Mouse (Mus musculus): ENCODE measurements around the gene Olfr140.

The Olfr140 gene

GRCm38 (mm10) chr2:90063494-90063893 is at the start of gene Olfr140:
Olfr140 (minus strand) TSS chr2:90063594.
- DNase-seq (ENCODE audit: extremely low read depth, low read depth): no peak

- DNase-seq (ENCODE audit: extremely low read depth, low read depth): no peak
Observed at GRCm38 (mm10) chr2:90070065-90070464, 6.7 kb upstream of the Olfr140 start.

- DNase-seq (ENCODE audit: extremely low read depth, low read depth): no peak
Observed at GRCm38 (mm10) chr2:90035037-90035436, 28.4 kb downstream of the Olfr140 start, which contains the start of gene Olfr1265. Olfr1265 (plus strand) TSS chr2:90035337.

GRCm38 (mm10) chr2:90025477-90025876 is 37.9 kb downstream of the Olfr140 start, which contains the start of gene Olfr1264:
Olfr1264 (minus strand) TSS chr2:90025577.
- no peak for DNase-seq (ENCODE audit: extremely low read depth, low read depth)

GRCm38 (mm10) chr2:90011831-90012230 is 51.6 kb downstream of the Olfr140 start, which contains the start of gene Olfr1263:
Olfr1263 (plus strand) TSS chr2:90012131.
- DNase-seq (ENCODE audit: extremely low read depth, low read depth): no peak

- DNase-seq (ENCODE audit: extremely low read depth, low read depth): no peak
Observed at GRCm38 (mm10) chr2:89999845-90000244, 63.5 kb downstream of the Olfr140 start, which contains the start of gene Olfr1262. Olfr1262 (plus strand) TSS chr2:90000145.
